Mouse (Mus musculus): ENCODE data around the gene Sox5. TPM values are rescaled to one million over a fixed set of nuclear protein-coding genes. Genes with fewer than 3 reads are reported as not detected.

Sox5 gene
- polyA plus RNA-seq, 1 experiment from 2014 or later = 43.3 TPM

DNA sequence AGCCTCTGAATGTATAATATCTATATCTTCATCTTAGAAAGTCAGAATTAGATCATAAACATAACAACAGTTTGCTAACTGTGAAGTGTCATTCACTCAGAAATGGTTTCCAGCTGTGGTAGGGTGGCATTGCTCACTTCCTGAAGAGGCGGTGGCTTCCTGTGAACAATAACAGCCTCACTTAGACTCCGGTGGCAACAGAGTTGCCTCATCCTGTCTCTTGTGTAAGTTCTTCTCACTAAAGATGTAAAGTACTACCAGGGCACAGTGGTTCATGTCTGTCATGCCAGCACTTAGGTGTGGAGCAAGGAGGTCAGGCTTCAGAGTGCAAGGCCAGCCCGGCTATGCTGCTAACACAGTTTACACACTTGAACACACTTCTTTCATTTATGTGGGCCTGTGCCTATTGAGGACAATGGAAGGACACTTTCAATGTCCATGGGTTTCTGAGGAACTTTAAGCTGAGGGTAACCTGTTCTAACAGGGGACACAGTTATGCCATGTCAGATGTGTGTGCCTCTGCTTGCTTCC lies 913.6 kb downstream of the Sox5 start:
- no peaks in the 10 kb centered on the region for H3K4me1 ChIP-seq (ENCODE audit: control insufficient read depth, insufficient read depth, low read length)
- no peaks in the 10 kb centered on the region for H3K36me3 ChIP-seq (ENCODE audit: control insufficient read depth, insufficient read depth, low read length)
- no peaks in the 10 kb centered on the region for H3K27me3 ChIP-seq (ENCODE audit: control insufficient read depth, insufficient read depth, low read depth, low read length)
- no peak overlapping the region for H3K27ac ChIP-seq (ENCODE audit: low read length)
- H3K4me2 ChIP-seq (ENCODE audit: low read length) = no peak overlapping the region
- no peak for ATAC-seq
- no peak overlapping the region for H3K9ac ChIP-seq (ENCODE audit: low read depth, low read length)
- no peaks in the 10 kb centered on the region for H3K9me3 ChIP-seq (replicated peaks; ENCODE audit: control insufficient read depth, low read length, poor library complexity, severe bottlenecking)
- H3K4me3 ChIP-seq (ENCODE audit: low read depth, low read length) = no peak overlapping the region
- 87% methylated on average over 3 of the region's 3 CpGs for WGBS

DNA sequence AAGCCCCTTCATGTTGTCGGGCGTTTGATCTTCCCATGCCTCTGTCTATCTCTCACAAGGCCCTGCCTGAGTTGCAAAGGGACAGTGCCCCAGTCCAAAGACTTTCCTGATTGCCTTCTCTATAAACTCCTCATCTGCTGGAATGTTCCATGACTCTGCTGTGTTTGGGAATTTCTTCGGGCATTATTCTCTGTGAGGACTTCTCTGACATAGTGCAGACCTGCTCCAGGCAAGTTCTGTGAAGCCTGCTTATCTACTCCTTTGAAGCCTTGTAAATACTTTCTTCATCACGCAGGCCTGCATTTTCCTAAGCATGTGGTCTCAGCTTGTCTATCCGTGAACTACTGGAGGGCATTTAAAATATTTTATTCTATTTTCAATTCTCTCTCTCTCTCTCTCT lies 914.7 kb downstream of the Sox5 start:
- Histone ChIP-seq H3K4me2 (ENCODE audit: low read length) (no peak overlapping the region), H3K27me3 (ENCODE audit: control insufficient read depth, insufficient read depth, low read depth, low read length) (no peaks in the 10 kb centered on the region), H3K4me3 (ENCODE audit: low read depth, low read length) (no peak overlapping the region), H3K4me1 (ENCODE audit: control insufficient read depth, insufficient read depth, low read length) (no peaks in the 10 kb centered on the region), H3K9me3 (replicated peaks; ENCODE audit: control insufficient read depth, low read length, poor library complexity, severe bottlenecking) (no peaks in the 10 kb centered on the region), H3K36me3 (ENCODE audit: control insufficient read depth, insufficient read depth, low read length) (no peaks in the 10 kb centered on the region), H3K9ac (ENCODE audit: low read depth, low read length) (no peak overlapping the region), H3K27ac (ENCODE audit: low read length) (no peak overlapping the region)
- 60% methylated on average over 5 of the region's 5 CpGs for WGBS
- no peak for ATAC-seq

DNA sequence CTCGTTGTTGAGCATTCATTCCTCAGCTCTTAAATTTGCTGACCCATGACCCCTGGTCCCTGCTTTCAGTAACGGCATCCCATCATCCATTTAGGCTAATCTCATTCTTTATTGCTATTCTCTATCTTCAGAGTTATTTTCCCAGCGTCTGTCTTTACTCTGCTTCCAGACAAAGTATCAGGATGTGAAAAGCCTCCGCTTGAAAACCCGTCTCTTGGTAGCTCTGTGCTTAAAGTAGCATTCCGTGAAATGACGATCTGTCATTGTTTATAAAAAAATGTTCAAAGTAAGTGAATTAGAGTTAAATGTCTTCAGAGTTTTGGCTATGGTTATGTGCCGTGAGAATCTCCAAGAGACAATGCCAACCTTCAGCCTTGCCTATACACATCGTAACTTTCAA lies 915.2 kb downstream of the Sox5 start:
- Histone ChIP-seq H3K4me1 (ENCODE audit: control insufficient read depth, insufficient read depth, low read length) (no peaks in the 10 kb centered on the region), H3K27ac (ENCODE audit: low read length) (no peak overlapping the region), H3K9ac (ENCODE audit: low read depth, low read length) (no peak overlapping the region), H3K27me3 (ENCODE audit: control insufficient read depth, insufficient read depth, low read depth, low read length) (no peaks in the 10 kb centered on the region), H3K4me2 (ENCODE audit: low read length) (no peak overlapping the region), H3K36me3 (ENCODE audit: control insufficient read depth, insufficient read depth, low read length) (no peaks in the 10 kb centered on the region), H3K4me3 (ENCODE audit: low read depth, low read length) (no peak overlapping the region), H3K9me3 (replicated peaks; ENCODE audit: control insufficient read depth, low read length, poor library complexity, severe bottlenecking) (no peaks in the 10 kb centered on the region)
- ATAC-seq = no peak
- 59% methylated on average over 9 of the region's 9 CpGs for WGBS

- ATAC-seq = no peak
- no peaks in the 10 kb centered on the region for H3K36me3 ChIP-seq (ENCODE audit: control insufficient read depth, insufficient read depth, low read length)
- H3K4me2 ChIP-seq (ENCODE audit: low read length) = no peak overlapping the region
- 44% methylated on average over 6 of the region's 6 CpGs for WGBS
- H3K4me1 ChIP-seq (ENCODE audit: control insufficient read depth, insufficient read depth, low read length) = no peaks in the 10 kb centered on the region
- H3K9me3 ChIP-seq (replicated peaks; ENCODE audit: control insufficient read depth, low read length, poor library complexity, severe bottlenecking) = no peaks in the 10 kb centered on the region
- H3K27ac ChIP-seq (ENCODE audit: low read length) = no peak overlapping the region
- no peak overlapping the region for H3K9ac ChIP-seq (ENCODE audit: low read depth, low read length)
- H3K4me3 ChIP-seq (ENCODE audit: low read depth, low read length) = no peak overlapping the region
- H3K27me3 ChIP-seq (ENCODE audit: control insufficient read depth, insufficient read depth, low read depth, low read length) = no peaks in the 10 kb centered on the region
Observed at GRCm38 (mm10) chr6:143862611-143863110, 919.1 kb downstream of the Sox5 start.

DNA sequence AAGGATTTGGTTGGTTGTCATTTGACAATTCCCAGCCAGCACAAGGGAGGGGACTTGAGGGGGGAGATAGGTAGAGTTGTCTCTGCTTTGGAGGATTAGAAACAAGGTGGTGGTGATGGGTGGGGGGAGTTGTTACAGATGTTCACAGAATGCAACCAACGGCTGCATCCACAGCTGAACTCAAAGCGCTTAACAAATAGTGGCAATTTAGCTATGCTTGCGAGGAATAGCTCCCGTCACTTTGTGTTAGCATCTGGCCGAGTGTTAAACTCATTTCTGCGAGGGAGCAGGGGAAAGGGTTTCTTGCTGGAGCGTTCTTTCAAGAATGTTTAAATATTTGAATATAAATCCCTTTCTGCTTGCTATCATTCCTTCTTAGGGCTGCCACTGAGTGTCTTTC lies 921.7 kb downstream of the Sox5 start:
- Histone ChIP-seq H3K27ac (ENCODE audit: low read length) (no peak overlapping the region), H3K9me3 (replicated peaks; ENCODE audit: control insufficient read depth, low read length, poor library complexity, severe bottlenecking) (no peaks in the 10 kb centered on the region), H3K9ac (ENCODE audit: low read depth, low read length) (no peak overlapping the region), H3K4me1 (ENCODE audit: control insufficient read depth, insufficient read depth, low read length) (no peaks in the 10 kb centered on the region; the same call in 1 of the 2 replicates), H3K27me3 (ENCODE audit: control insufficient read depth, insufficient read depth, low read depth, low read length) (no peaks in the 10 kb centered on the region), H3K4me3 (ENCODE audit: low read depth, low read length) (no peak overlapping the region), H3K4me2 (ENCODE audit: low read length) (peak overlapping the region; percentile 10; the same call in 1 of the 2 replicates), H3K36me3 (ENCODE audit: control insufficient read depth, insufficient read depth, low read length) (no peaks in the 10 kb centered on the region)
- ATAC-seq = no peak
- WGBS = 63% methylated on average over 7 of the region's 7 CpGs

- Histone ChIP-seq H3K27me3 (ENCODE audit: control insufficient read depth, insufficient read depth, low read depth, low read length) (no peaks in the 10 kb centered on the region), H3K9ac (ENCODE audit: low read depth, low read length) (no peak overlapping the region), H3K9me3 (replicated peaks; ENCODE audit: control insufficient read depth, low read length, poor library complexity, severe bottlenecking) (no peaks in the 10 kb centered on the region), H3K4me2 (ENCODE audit: low read length) (peak overlapping the region; percentile 10; the same call in 1 of the 2 replicates), H3K4me1 (ENCODE audit: control insufficient read depth, insufficient read depth, low read length) (no peaks in the 10 kb centered on the region; the same call in 1 of the 2 replicates), H3K36me3 (ENCODE audit: control insufficient read depth, insufficient read depth, low read length) (no peaks in the 10 kb centered on the region), H3K4me3 (ENCODE audit: low read depth, low read length) (no peak overlapping the region), H3K27ac (ENCODE audit: low read length) (no peak overlapping the region)
- peak; percentile 61; the same call in 1 of the 2 replicates for ATAC-seq
- WGBS = 50% methylated on average over 15 of the region's 15 CpGs
Observed at GRCm38 (mm10) chr6:143859535-143859934, 922.2 kb downstream of the Sox5 start.

DNA sequence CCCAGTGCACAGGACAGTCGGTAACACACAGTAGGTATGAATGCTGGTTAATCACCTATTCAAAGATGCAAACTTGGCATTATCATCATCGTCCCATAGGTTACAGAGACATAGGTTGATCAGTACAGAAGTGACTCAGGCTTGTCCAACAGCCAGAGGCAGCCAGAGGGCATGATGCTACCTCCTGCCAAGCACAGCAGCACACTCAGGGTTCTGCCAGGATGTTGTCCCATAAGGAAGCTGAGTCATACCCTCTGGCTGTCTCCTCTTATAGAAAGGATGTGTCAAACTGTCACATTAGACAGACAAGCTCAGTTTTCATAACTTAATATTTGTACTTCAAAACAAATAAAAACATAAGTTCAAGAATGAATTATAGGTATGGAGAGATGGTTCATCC lies 923.2 kb downstream of the Sox5 start:
- no peak overlapping the region for H3K9ac ChIP-seq (ENCODE audit: low read depth, low read length)
- WGBS = 95% methylated on average over 2 of the region's 2 CpGs
- no peak overlapping the region for H3K27ac ChIP-seq (ENCODE audit: low read length)
- H3K4me2 ChIP-seq (ENCODE audit: low read length) = no peak overlapping the region
- H3K9me3 ChIP-seq (replicated peaks; ENCODE audit: control insufficient read depth, low read length, poor library complexity, severe bottlenecking) = no peaks in the 10 kb centered on the region
- no peaks in the 10 kb centered on the region for H3K27me3 ChIP-seq (ENCODE audit: control insufficient read depth, insufficient read depth, low read depth, low read length)
- no peak overlapping the region for H3K4me3 ChIP-seq (ENCODE audit: low read depth, low read length)
- H3K4me1 ChIP-seq (ENCODE audit: control insufficient read depth, insufficient read depth, low read length) = no peaks in the 10 kb centered on the region; the same call in 1 of the 2 replicates
- no peak for ATAC-seq
- no peaks in the 10 kb centered on the region for H3K36me3 ChIP-seq (ENCODE audit: control insufficient read depth, insufficient read depth, low read length)

DNA sequence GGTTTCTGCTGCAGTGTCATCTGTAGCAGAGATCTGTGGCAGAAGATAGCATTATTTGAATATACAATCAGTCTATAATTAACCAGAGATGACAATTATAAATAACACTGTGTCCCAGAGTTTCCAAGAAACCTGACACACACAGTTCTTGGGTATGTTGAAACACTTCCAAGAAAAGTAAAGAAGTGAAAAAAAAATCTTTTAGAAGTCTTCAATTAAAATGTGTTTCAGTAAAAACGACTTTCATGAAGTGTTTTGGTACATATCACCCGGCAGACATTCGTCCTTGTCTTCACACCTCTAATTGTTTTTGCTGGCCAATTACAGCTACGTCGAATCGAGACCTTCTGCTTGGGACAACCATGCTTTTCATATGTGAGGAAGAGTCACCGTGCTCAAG lies 924.4 kb downstream of the Sox5 start:
- H3K4me2 ChIP-seq (ENCODE audit: low read length) = no peak overlapping the region

DNA sequence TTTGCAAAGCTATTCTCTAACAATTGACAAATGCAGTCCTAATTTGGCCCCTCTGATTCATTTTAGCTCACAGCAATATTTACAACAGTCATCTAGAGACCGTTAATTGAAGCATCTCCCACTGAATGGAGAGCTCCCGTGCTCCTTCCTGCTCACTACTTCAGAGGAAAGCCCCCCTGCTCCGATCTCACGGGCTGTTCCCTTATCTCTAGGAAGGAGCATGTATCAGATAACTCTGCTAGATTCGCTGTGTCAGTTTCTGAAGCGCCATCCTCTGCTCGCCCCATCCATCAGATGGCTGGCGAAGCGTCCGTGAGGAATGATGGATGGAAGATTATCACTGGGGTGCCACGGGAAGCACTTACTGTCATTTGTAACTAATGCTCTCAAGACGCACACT lies 926.4 kb downstream of the Sox5 start:
- Histone ChIP-seq H3K9me3 (replicated peaks; ENCODE audit: control insufficient read depth, low read length, poor library complexity, severe bottlenecking) (no peaks in the 10 kb centered on the region), H3K4me2 (ENCODE audit: low read length) (no peak overlapping the region), H3K4me3 (ENCODE audit: low read depth, low read length) (no peak overlapping the region), H3K4me1 (ENCODE audit: control insufficient read depth, insufficient read depth, low read length) (no peaks in the 10 kb centered on the region; the same call in 1 of the 2 replicates), H3K36me3 (ENCODE audit: control insufficient read depth, insufficient read depth, low read length) (no peaks in the 10 kb centered on the region), H3K9ac (ENCODE audit: low read depth, low read length) (no peak overlapping the region), H3K27ac (ENCODE audit: low read length) (no peak overlapping the region), H3K27me3 (ENCODE audit: control insufficient read depth, insufficient read depth, low read depth, low read length) (no peaks in the 10 kb centered on the region)
- ATAC-seq = no peak
- WGBS = 42% methylated on average over 12 of the region's 12 CpGs

More for the DNA sequence above, 924.4 kb downstream of the Sox5 start:
- ATAC-seq = no peak
- H3K4me3 ChIP-seq (ENCODE audit: low read depth, low read length) = no peak overlapping the region
- no peaks in the 10 kb centered on the region; the same call in 1 of the 2 replicates for H3K4me1 ChIP-seq (ENCODE audit: control insufficient read depth, insufficient read depth, low read length)
- H3K9ac ChIP-seq (ENCODE audit: low read depth, low read length) = no peak overlapping the region
- no peaks in the 10 kb centered on the region for H3K36me3 ChIP-seq (ENCODE audit: control insufficient read depth, insufficient read depth, low read length)
- no peaks in the 10 kb centered on the region for H3K27me3 ChIP-seq (ENCODE audit: control insufficient read depth, insufficient read depth, low read depth, low read length)
- WGBS = 89% methylated on average over 7 of the region's 7 CpGs
- no peak overlapping the region for H3K27ac ChIP-seq (ENCODE audit: low read length)
- no peaks in the 10 kb centered on the region for H3K9me3 ChIP-seq (replicated peaks; ENCODE audit: control insufficient read depth, low read length, poor library complexity, severe bottlenecking)

Measured in midbrain, embryonic 16.5 days (tissue).